Mouse (Mus musculus) heart, adult 10 weeks (tissue): ENCODE measurements around the gene Smim10l2a. TPM values are rescaled to one million over a fixed set of nuclear protein-coding genes. Genes with fewer than 3 reads are reported as not detected.

Experiments used
- polyA plus RNA-seq: library from polyadenylated mRNA; stranded (reverse); fragments of 350-450 nt; fragmentation: Illumina TruSeq; extraction: RNeasy Lipid Tissue Mini Kit (QIAGEN cat#74804); gene quantifications from one replicate; pipeline ENCODE4 v1.2.3, GENCODE M21; 2014; ENCODE audit warnings: low read depth, low replicate concordance

The Smim10l2a gene
- 0.37 TPM for polyA plus RNA-seq

GRCm38 (mm10) chrX:56374431-56375128 is at the start of gene Smim10l2a:
Smim10l2a (plus strand) TSS chrX:56374586.

GRCm38 (mm10) chrX:56346176-56346931 is 28.0 kb upstream of the Smim10l2a start, which contains the start of gene Zfp449:
Zfp449 (plus strand) TSS chrX:56346400.

Other genes with a start within 250 kb of the Smim10l2a start
- 2.1 TPM for gene 3830403N18Rik, start 238.0 kb upstream of the Smim10l2a start, polyA plus RNA-seq
- gene Gm773, start 161.7 kb upstream of the Smim10l2a start, polyA plus RNA-seq, result not detected
- gene Zfp449, start 28.2 kb upstream of the Smim10l2a start, polyA plus RNA-seq, result 5.3 TPM
- not detected for gene Gm2174, start 73.4 kb downstream of the Smim10l2a start, polyA plus RNA-seq
- 21.3 TPM for gene Ints6l, start 80.3 kb downstream of the Smim10l2a start, polyA plus RNA-seq
- gene Gm10477, start 150.2 kb downstream of the Smim10l2a start, polyA plus RNA-seq, result not detected
- not detected for gene Gm648, start 175.0 kb downstream of the Smim10l2a start, polyA plus RNA-seq
- 36.9 TPM for gene Mmgt1, start 223.5 kb downstream of the Smim10l2a start, polyA plus RNA-seq
- 20.9 TPM for gene Slc9a6, start 235.2 kb downstream of the Smim10l2a start, polyA plus RNA-seq